Mouse (Mus musculus) embryonic facial prominence, embryonic 11.5 days (tissue): ENCODE measurements around the gene G430095P16Rik. TPM values are rescaled to one million over a fixed set of nuclear protein-coding genes. Genes with fewer than 3 reads are reported as not detected.

Experiments used
- ATAC-seq: fragments of 200-750 bp; cut with Nextera tagmentation; replicated peaks from 2 replicates; pipeline ENCODE4 v1.8.0; 2017; ENCODE audit warnings: low read depth; ENCODE audit not compliant: insufficient number of reproducible peaks, low FRiP score, low TSS enrichment
- DNase-seq: peaks from one replicate; pipeline ENCODE4 v3.0.0-alpha.2; 2015; ENCODE audit warnings: low spot score
- H3K27ac ChIP-seq: fragments of 300-500 bp; sonication (generic); replicated peaks from 2 replicates; pipeline ENCODE4 v1.5.1; 2014; ENCODE audit warnings: mild to moderate bottlenecking, low read depth, low read length, control low read depth
- H3K27me3 ChIP-seq: fragments of 300-500 bp; sonication (generic); 2 replicates; pipeline ENCODE4 v1.6.1; 2014; ENCODE audit warnings: mild to moderate bottlenecking, low read length, moderate library complexity, mixed read lengths; ENCODE audit not compliant: control insufficient read depth, insufficient read depth
- H3K36me3 ChIP-seq: fragments of 300-500 bp; sonication (generic); replicated peaks from 2 replicates; pipeline ENCODE4 v1.6.1; 2014; ENCODE audit warnings: low read depth, mild to moderate bottlenecking, low read length, moderate library complexity, mixed read lengths; ENCODE audit not compliant: control insufficient read depth, insufficient read depth
- H3K4me1 ChIP-seq: fragments of 300-500 bp; sonication (generic); 2 replicates; pipeline ENCODE4 v1.6.1; 2014; ENCODE audit warnings: low read length, mixed read lengths; ENCODE audit not compliant: control insufficient read depth, insufficient read depth
- H3K4me2 ChIP-seq: fragments of 300-500 bp; sonication (generic); 2 replicates; pipeline ENCODE4 v1.6.1; 2014; ENCODE audit warnings: low read depth, mild to moderate bottlenecking, control low read depth, low read length, moderate library complexity
- H3K4me3 ChIP-seq: fragments of 300-500 bp; sonication (generic); 2 replicates; pipeline ENCODE4 v1.5.1; 2014; ENCODE audit warnings: low read depth, low read length, control low read depth
- H3K9ac ChIP-seq: fragments of 300-500 bp; sonication (generic); replicated peaks from 2 replicates; pipeline ENCODE4 v1.6.1; 2014; ENCODE audit warnings: mild to moderate bottlenecking, control low read depth, low read length
- H3K9me3 ChIP-seq: fragments of 300-500 bp; sonication (generic); replicated peaks from 2 replicates; pipeline ENCODE4 v1.6.1; 2016; ENCODE audit warnings: mild to moderate bottlenecking, low read length, inconsistent platforms, mixed read lengths; ENCODE audit not compliant: control insufficient read depth
- WGBS: fragments of 180-500 bp; shearing (Covaris S2); extraction: QIAGEN DNeasy Blood & Tissue Kit; methylation state at CpG from one replicate; pipeline ENCODE4 v1.1.7; 2014; 5-methylcytosine and 5-hydroxymethylcytosine counted together
- polyA plus RNA-seq: library from polyadenylated mRNA; unstranded; fragments of >200 nt; fragmentation: Nextera tagmentation; extraction: Ambion mirVana; gene quantifications from 2 replicates; pipeline ENCODE4 v1.2.1, GENCODE M21; 2014

Gene G430095P16Rik
- polyA plus RNA-seq, 1 experiment from 2014 or later = 3.6 TPM

GRCm38 (mm10) chr8:84759718-84760117 lies 36.9 kb downstream of the G430095P16Rik start:
- no peak for DNase-seq
- 88% methylated on average over 10 of the region's 10 CpGs for WGBS

GRCm38 (mm10) chr8:84760405-84760805 lies 37.6 kb downstream of the G430095P16Rik start:
- DNase-seq (no peak), ATAC-seq (peak; percentile 15; the same call in 1 of the 2 replicates)
- H3K9me3 ChIP-seq = no peaks in the 10 kb centered on the region
- no peaks in the 10 kb centered on the region for H3K36me3 ChIP-seq
- WGBS = 54% methylated on average over 7 of the region's 7 CpGs
- H3K4me3 ChIP-seq = no peak overlapping the region
- peaks cover 72% of the 10 kb centered on the region for H3K27me3 ChIP-seq
- H3K4me2 ChIP-seq = no peak overlapping the region
- no peak overlapping the region for H3K27ac ChIP-seq
- H3K4me1 ChIP-seq = peaks cover 5% of the 10 kb centered on the region
- no peak overlapping the region for H3K9ac ChIP-seq

More at GRCm38 (mm10) chr8:84759718-84760117, 36.9 kb downstream of the G430095P16Rik start:
- no peak overlapping the region for H3K9ac ChIP-seq
- 0 out of 2 replicates have a peak, but pooled peaks cover 3% of the 10 kb centered on the region for H3K4me1 ChIP-seq
- no peak for ATAC-seq
- H3K27ac ChIP-seq = no peak overlapping the region
- no peak overlapping the region for H3K4me2 ChIP-seq
- H3K9me3 ChIP-seq = no peaks in the 10 kb centered on the region
- H3K36me3 ChIP-seq = no peaks in the 10 kb centered on the region
- peaks cover 71% of the 10 kb centered on the region for H3K27me3 ChIP-seq
- H3K4me3 ChIP-seq = no peak overlapping the region

- no peaks in the 10 kb centered on the region for H3K36me3 ChIP-seq
- H3K27me3 ChIP-seq = peaks cover 73% of the 10 kb centered on the region
- H3K4me1 ChIP-seq = peaks cover 7% of the 10 kb centered on the region
- ATAC-seq (no peak), DNase-seq (no peak)
- H3K4me3 ChIP-seq = no peak overlapping the region
- H3K27ac ChIP-seq = no peak overlapping the region
- WGBS = 39% methylated on average over 2 of the region's 2 CpGs
- H3K4me2 ChIP-seq = no peak overlapping the region
- H3K9ac ChIP-seq = no peak overlapping the region
- H3K9me3 ChIP-seq = no peaks in the 10 kb centered on the region
These were observed 38.1 kb downstream of the G430095P16Rik start for GRCm38 (mm10) chr8:84760901-84761300.

GRCm38 (mm10) chr8:84764100-84764499 lies 41.3 kb downstream of the G430095P16Rik start:
- WGBS = 56% methylated on average over 4 of the region's 4 CpGs
- Histone ChIP-seq H3K9ac (no peak overlapping the region), H3K9me3 (no peaks in the 10 kb centered on the region), H3K4me1 (peaks cover 7% of the 10 kb centered on the region), H3K27ac (no peak overlapping the region), H3K4me2 (no peak overlapping the region), H3K4me3 (no peak overlapping the region), H3K36me3 (no peaks in the 10 kb centered on the region), H3K27me3 (peaks cover 84% of the 10 kb centered on the region)
- DNase-seq (no peak), ATAC-seq (no peak)

- Histone ChIP-seq H3K36me3 (no peaks in the 10 kb centered on the region), H3K9ac (no peak overlapping the region; the same call in 1 of the 2 replicates), H3K4me2 (no peak overlapping the region), H3K9me3 (no peaks in the 10 kb centered on the region), H3K27ac (no peak overlapping the region), H3K4me3 (no peak overlapping the region), H3K4me1 (peaks cover 8% of the 10 kb centered on the region), H3K27me3 (peaks cover 89% of the 10 kb centered on the region)
- WGBS = 70% methylated on average over 17 of the region's 17 CpGs
- DNase-seq = no peak
- ATAC-seq = no peak
These were observed 42.2 kb downstream of the G430095P16Rik start for GRCm38 (mm10) chr8:84764870-84765495.

- WGBS = 8% methylated on average over 10 of the region's 10 CpGs
- no peak overlapping the region; the same call in 1 of the 2 replicates for H3K9ac ChIP-seq
- peaks cover 12% of the 10 kb centered on the region for H3K4me1 ChIP-seq
- ATAC-seq (no peak), DNase-seq (no peak)
- peaks cover 92% of the 10 kb centered on the region for H3K27me3 ChIP-seq
- H3K4me3 ChIP-seq = no peak overlapping the region
- H3K27ac ChIP-seq = no peak overlapping the region
- no peaks in the 10 kb centered on the region for H3K36me3 ChIP-seq
- H3K4me2 ChIP-seq = no peak overlapping the region
- no peaks in the 10 kb centered on the region for H3K9me3 ChIP-seq
These were observed 42.8 kb downstream of the G430095P16Rik start for GRCm38 (mm10) chr8:84765629-84766028.

- H3K4me3 ChIP-seq = no peak overlapping the region
- DNase-seq (no peak), ATAC-seq (no peak)
- 53% methylated on average over 9 of the region's 9 CpGs for WGBS
- no peaks in the 10 kb centered on the region for H3K9me3 ChIP-seq
- peaks cover 9% of the 10 kb centered on the region for H3K4me1 ChIP-seq
- H3K4me2 ChIP-seq = no peak overlapping the region
- H3K27ac ChIP-seq = no peak overlapping the region
- H3K9ac ChIP-seq = no peak overlapping the region
- peaks cover 89% of the 10 kb centered on the region for H3K27me3 ChIP-seq
- no peaks in the 10 kb centered on the region for H3K36me3 ChIP-seq
These were observed 43.6 kb downstream of the G430095P16Rik start for GRCm38 (mm10) chr8:84766422-84766821.

GRCm38 (mm10) chr8:84767221-84767620 lies 44.4 kb downstream of the G430095P16Rik start:
- ATAC-seq = no peak

More at GRCm38 (mm10) chr8:84767221-84767620, 44.4 kb downstream of the G430095P16Rik start:
- 80% methylated on average over 10 of the region's 10 CpGs for WGBS
- Histone ChIP-seq H3K9me3 (no peaks in the 10 kb centered on the region), H3K9ac (no peak overlapping the region), H3K4me3 (no peak overlapping the region), H3K4me2 (no peak overlapping the region), H3K4me1 (peaks cover 9% of the 10 kb centered on the region), H3K36me3 (no peaks in the 10 kb centered on the region), H3K27ac (no peak overlapping the region), H3K27me3 (peaks cover 92% of the 10 kb centered on the region)
- no peak for DNase-seq
